Mouse (Mus musculus) MEL (cell line): ENCODE results near the gene Bach2. TPM values are rescaled to one million over a fixed set of nuclear protein-coding genes. Genes with fewer than 3 reads are reported as not detected.

Source experiments
- DNase-seq: peaks from one replicate; pipeline ENCODE4 v3.0.0; 2011; ENCODE audit warnings: low read depth, low spot score
- H3K27ac ChIP-seq: 2 replicates; pipeline ENCODE4 v1.5.1; 2012; ENCODE audit warnings: low read depth, mild to moderate bottlenecking, control low read depth, low read length, moderate library complexity; ENCODE audit not compliant: control insufficient read depth
- H3K27me3 ChIP-seq, 2 experiments: fragments of 150-350 bp in 1 of 2; sonication (generic) in 1 of 2; 2 replicates each; pipeline ENCODE4 v1.6.1; 2012; ENCODE audit warnings: low read length in 2 of 2, mild to moderate bottlenecking in 2 of 2, improper control_type of control experiment in 1 of 2, moderate library complexity in 1 of 2; ENCODE audit not compliant: insufficient read depth in 2 of 2, control insufficient read depth in 1 of 2
- H3K36me3 ChIP-seq, 2 experiments: 2 replicates each; pipeline ENCODE4 v1.6.1; 2012 to 2014; ENCODE audit warnings: low read length in 2 of 2, improper control_type of control experiment in 1 of 2, inconsistent platforms in 1 of 2, mild to moderate bottlenecking in 1 of 2; ENCODE audit not compliant: insufficient read depth in 2 of 2, control insufficient read depth in 1 of 2
- H3K4me1 ChIP-seq, 2 experiments: fragments of 150-350 bp in 1 of 2; sonication (generic) in 1 of 2; 2 replicates each; pipeline ENCODE4 v1.6.1; 2012; ENCODE audit warnings: low read length in 2 of 2, improper control_type of control experiment in 1 of 2, mild to moderate bottlenecking in 1 of 2; ENCODE audit not compliant: insufficient read depth in 2 of 2, control insufficient read depth in 1 of 2
- H3K4me3 ChIP-seq, 2 experiments: fragments of 150-350 bp in 1 of 2; sonication (generic) in 1 of 2; 2 replicates each; pipeline ENCODE4 v1.5.1; 2012; ENCODE audit warnings: low read depth in 2 of 2, low read length in 2 of 2, mild to moderate bottlenecking in 2 of 2, moderate library complexity in 2 of 2, control low read depth in 1 of 2, improper control_type of control experiment in 1 of 2; ENCODE audit not compliant: control insufficient read depth in 1 of 2, insufficient read depth in 1 of 2
- H3K79me2 ChIP-seq: 2 replicates; pipeline ENCODE4 v1.6.1; 2012; ENCODE audit warnings: mild to moderate bottlenecking, low read length, moderate library complexity; ENCODE audit not compliant: control insufficient read depth, poor library complexity, insufficient read depth
- H3K9ac ChIP-seq: 2 replicates; pipeline ENCODE4 v1.6.1; 2012; ENCODE audit warnings: low read depth, mild to moderate bottlenecking, control low read depth, low read length, moderate library complexity; ENCODE audit not compliant: control insufficient read depth, poor library complexity, severe bottlenecking
- H3K9me3 ChIP-seq: fragments of 150-350 bp; sonication (generic); replicated peaks from 2 replicates; pipeline ENCODE4 v1.6.1; 2012; ENCODE audit warnings: mild to moderate bottlenecking, low read length, improper control_type of control experiment, moderate library complexity; ENCODE audit not compliant: insufficient read depth
- BHLHE40 ChIP-seq: IDR thresholded peaks from 2 replicates; pipeline ENCODE4 v1.6.1; 2012; ENCODE audit warnings: low read depth, mild to moderate bottlenecking, inconsistent platforms, low read length, improper control_type of control experiment, borderline replicate concordance
- CTCF ChIP-seq, 3 experiments: IDR thresholded peaks in 2 of 3; conservative IDR thresholded peaks in 1 of 3; 2 replicates each; pipeline ENCODE4 v1.5.1; 2011 to 2012; ENCODE audit warnings: low read length in 3 of 3, low read depth in 2 of 3, mild to moderate bottlenecking in 2 of 3, improper control_type of control experiment in 1 of 3, inconsistent platforms in 1 of 3, mixed read lengths in 1 of 3, moderate library complexity in 1 of 3; ENCODE audit not compliant: control insufficient read depth in 1 of 3, insufficient read depth in 1 of 3, poor library complexity in 1 of 3, severe bottlenecking in 1 of 3
- ELF1 ChIP-seq: IDR thresholded peaks from 2 replicates; pipeline ENCODE4 v1.6.1; 2014; ENCODE audit warnings: low read depth, mild to moderate bottlenecking, inconsistent platforms, low read length, improper control_type of control experiment, moderate library complexity
- EP300 ChIP-seq, 2 experiments: IDR thresholded peaks; 2 replicates each; pipeline ENCODE4 v1.6.1; 2011; ENCODE audit warnings: improper control_type of control experiment in 2 of 2, low read length in 2 of 2, low read depth in 1 of 2, mild to moderate bottlenecking in 1 of 2
- GABPA ChIP-seq: IDR thresholded peaks from 2 replicates; pipeline ENCODE4 v1.6.1; 2012; ENCODE audit warnings: low read depth, mild to moderate bottlenecking, inconsistent platforms, low read length, improper control_type of control experiment, moderate library complexity
- MAFK ChIP-seq: IDR thresholded peaks from 2 replicates; pipeline ENCODE4 v1.6.1; 2011; ENCODE audit warnings: low read depth, mild to moderate bottlenecking, low read length, improper control_type of control experiment, borderline replicate concordance
- MAZ ChIP-seq: IDR thresholded peaks from 2 replicates; pipeline ENCODE4 v1.6.1; 2012; ENCODE audit warnings: low read depth, mild to moderate bottlenecking, inconsistent platforms, low read length, improper control_type of control experiment
- MEF2A ChIP-seq: IDR thresholded peaks from 2 replicates; pipeline ENCODE4 v1.6.1; 2014; ENCODE audit warnings: low read depth, mild to moderate bottlenecking, inconsistent platforms, low read length, improper control_type of control experiment; ENCODE audit not compliant: poor library complexity, insufficient replicate concordance, severe bottlenecking; ENCODE audit errors: extremely low read depth
- MYB ChIP-seq: IDR thresholded peaks from 2 replicates; pipeline ENCODE4 v1.6.1; 2011; ENCODE audit warnings: mild to moderate bottlenecking, low read depth, low read length, improper control_type of control experiment
- MYC ChIP-seq: IDR thresholded peaks from 2 replicates; pipeline ENCODE4 v1.6.1; 2011; ENCODE audit warnings: low read depth, mild to moderate bottlenecking, low read length, improper control_type of control experiment, moderate library complexity
- NRF1 ChIP-seq: IDR thresholded peaks from 2 replicates; pipeline ENCODE4 v1.6.1; 2014; ENCODE audit warnings: low read depth, mild to moderate bottlenecking, inconsistent platforms, low read length, improper control_type of control experiment, moderate library complexity; ENCODE audit not compliant: poor library complexity, insufficient read depth, severe bottlenecking
- POLR2A ChIP-seq, 2 experiments: IDR thresholded peaks; 2 replicates each; pipeline ENCODE4 v1.6.1; 2011 to 2012; ENCODE audit warnings: low read length in 2 of 2, mild to moderate bottlenecking in 2 of 2, control low read depth in 1 of 2, improper control_type of control experiment in 1 of 2, low read depth in 1 of 2, moderate library complexity in 1 of 2; ENCODE audit not compliant: control insufficient read depth in 1 of 2, insufficient read depth in 1 of 2, poor library complexity in 1 of 2
- RAD21 ChIP-seq: IDR thresholded peaks from 2 replicates; pipeline ENCODE4 v1.6.1; 2011; ENCODE audit warnings: mild to moderate bottlenecking, low read depth, low read length, improper control_type of control experiment
- RCOR1 ChIP-seq: IDR thresholded peaks from 2 replicates; pipeline ENCODE4 v1.6.1; 2012; ENCODE audit warnings: low read depth, mild to moderate bottlenecking, inconsistent platforms, low read length, improper control_type of control experiment
- SIN3A ChIP-seq: IDR thresholded peaks from 2 replicates; pipeline ENCODE4 v1.6.1; 2012; ENCODE audit warnings: low read length, improper control_type of control experiment, inconsistent platforms
- SMC3 ChIP-seq: IDR thresholded peaks from 2 replicates; pipeline ENCODE4 v1.6.1; 2011; ENCODE audit warnings: low read depth, low read length, improper control_type of control experiment
- TCF12 ChIP-seq: IDR thresholded peaks from 2 replicates; pipeline ENCODE4 v1.6.1; 2014; ENCODE audit warnings: low read depth, mild to moderate bottlenecking, inconsistent platforms, low read length, improper control_type of control experiment, moderate library complexity
- ZC3H11A ChIP-seq: IDR thresholded peaks from 2 replicates; pipeline ENCODE4 v1.6.1; 2012; ENCODE audit warnings: low read depth, mild to moderate bottlenecking, inconsistent platforms, low read length, improper control_type of control experiment
- polyA plus RNA-seq, 2 experiments: library from polyadenylated mRNA; stranded (reverse) in 1 of 2; unstranded in 1 of 2; fragments of >175 nt in 1 of 2; fragments of >200 nt in 1 of 2; gene quantifications; 2 replicates each; pipeline versions ENCODE4 v1.2.1 to v1.2.4; 2012; ENCODE audit warnings: low replicate concordance in 2 of 2, low read depth in 1 of 2; ENCODE audit not compliant: insufficient read length in 2 of 2, insufficient read depth in 1 of 2, missing spikeins in 1 of 2
- total RNA-seq: library from RNA; depleted of rRNA; stranded (reverse); fragments of 300-350 nt; gene quantifications from 2 replicates; pipeline ENCODE4 v1.2.3, GENCODE M21; 2012

The Bach2 gene
- total and polyA plus RNA-seq, 3 experiments: 0.04 TPM; not detected in 2

GRCm38 (mm10) chr4:32586596-32586995 lies 348.0 kb downstream of the Bach2 start:
- no peaks in the 10 kb centered on the region for H3K9me3 ChIP-seq
- peaks cover 0 to 2% of the 10 kb centered on the region in 2 experiments; a peak in 1 of 4 replicates for H3K4me1 ChIP-seq
- no peak overlapping the region for H3K4me3 ChIP-seq
- no peak overlapping the region for H3K27ac ChIP-seq
- peaks cover 0 to 5% of the 10 kb centered on the region in 2 experiments; a peak in 2 of 4 replicates for H3K27me3 ChIP-seq
- no peaks in the 10 kb centered on the region for H3K79me2 ChIP-seq
- DNase-seq: peak; percentile 80
- peaks cover 0 to 2% of the 10 kb centered on the region in 2 experiments; a peak in 1 of 4 replicates for H3K36me3 ChIP-seq
- no peak overlapping the region for H3K9ac ChIP-seq
- peak; percentile 93 for TF ChIP-seq RAD21
- peak; percentile 91 for TF ChIP-seq SMC3
- peak; percentile 89 to 91 (median 91) for TF ChIP-seq CTCF (IDR thresholded peaks at IDR 0.05 in 2 of 3, conservative IDR thresholded peaks at IDR 0.05 in 1 of 3; ENCODE audit: control insufficient read depth in 1 of 3, insufficient read depth in 1 of 3, low read depth in 2 of 3, low read length in 3 of 3, poor library complexity in 1 of 3, severe bottlenecking in 1 of 3)
- TF ChIP-seq ZC3H11A: peak; percentile 86
- TF ChIP-seq SIN3A: no peak
- TF ChIP-seq MYC: peak; percentile 30; the same call in 1 of the 2 replicates
- TF ChIP-seq MAZ: no peak
- TF ChIP-seq EP300 (IDR thresholded peaks at IDR 0.05; ENCODE audit: low read depth in 1 of 2, low read length in 2 of 2): no peak

GRCm38 (mm10) chr4:32587543-32587942 lies 348.9 kb downstream of the Bach2 start:
- H3K36me3 ChIP-seq: peaks cover 0 to 2% of the 10 kb centered on the region in 2 experiments; a peak in 1 of 4 replicates
- H3K27me3 ChIP-seq: peaks cover 0 to 5% of the 10 kb centered on the region in 2 experiments; a peak in 3 of 4 replicates
- no peak overlapping the region for H3K27ac ChIP-seq
- no peak for DNase-seq
- peaks cover 0 to 2% of the 10 kb centered on the region in 2 experiments; a peak in 1 of 4 replicates for H3K4me1 ChIP-seq
- TF ChIP-seq RAD21 (no peak), POLR2A (IDR thresholded peaks at IDR 0.05; ENCODE audit: control insufficient read depth in 1 of 2, insufficient read depth in 1 of 2, low read depth in 1 of 2, low read length in 2 of 2, poor library complexity in 1 of 2) (no peak), ELF1 (no peak), BHLHE40 (no peak), MAFK (no peak), GABPA (no peak)
- no peak overlapping the region for H3K4me3 ChIP-seq
- H3K9me3 ChIP-seq: no peaks in the 10 kb centered on the region
- no peak overlapping the region for H3K9ac ChIP-seq
- H3K79me2 ChIP-seq: no peaks in the 10 kb centered on the region

DNA sequence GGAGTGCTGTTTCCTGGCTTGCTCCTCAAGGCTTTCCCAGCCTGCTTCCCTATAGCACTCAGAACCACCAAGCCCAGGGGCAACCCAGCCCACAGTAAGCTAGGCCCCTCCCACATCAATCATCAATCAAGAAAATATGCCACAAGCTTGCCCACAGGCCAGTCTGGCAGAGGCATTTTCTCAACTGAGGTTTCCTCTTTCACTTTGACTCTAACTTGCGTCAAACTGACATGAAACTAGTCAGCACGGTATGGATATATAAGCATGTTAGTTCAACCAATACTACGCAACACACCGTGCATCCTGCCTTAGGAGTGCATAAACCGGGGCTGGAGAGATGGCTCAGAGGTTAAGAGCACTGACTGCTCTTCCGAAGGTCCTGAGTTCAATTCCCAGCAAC lies 349.6 kb downstream of the Bach2 start:
- TF ChIP-seq TCF12 (no peak), RCOR1 (no peak), NRF1 (no peak), SMC3 (no peak), MYB (no peak), MEF2A (no peak), GABPA (no peak)
- no peak overlapping the region for H3K27ac ChIP-seq
- H3K4me3 ChIP-seq: no peak overlapping the region
- no peaks in the 10 kb centered on the region for H3K79me2 ChIP-seq
- no peaks in the 10 kb centered on the region for H3K9me3 ChIP-seq
- H3K4me1 ChIP-seq: peaks cover 0 to 2% of the 10 kb centered on the region in 2 experiments; a peak in 1 of 4 replicates
- peaks cover 0 to 2% of the 10 kb centered on the region in 2 experiments; a peak in 1 of 4 replicates for H3K36me3 ChIP-seq
- H3K9ac ChIP-seq: no peak overlapping the region
- H3K27me3 ChIP-seq: peaks cover 0 to 5% of the 10 kb centered on the region in 2 experiments; a peak in 3 of 4 replicates
- no peak for DNase-seq
